Mouse (Mus musculus): ENCODE results near the gene Tmem63a.
A peak's percentile ranks its signal among the peaks of the same experiment; 100 is the strongest.
"Not testable (repeated sequence)": the region's sequence is repeated elsewhere in the genome, so short reads cannot be mapped to it uniquely, and the experiment has no call there.

Gene Tmem63a

DNA sequence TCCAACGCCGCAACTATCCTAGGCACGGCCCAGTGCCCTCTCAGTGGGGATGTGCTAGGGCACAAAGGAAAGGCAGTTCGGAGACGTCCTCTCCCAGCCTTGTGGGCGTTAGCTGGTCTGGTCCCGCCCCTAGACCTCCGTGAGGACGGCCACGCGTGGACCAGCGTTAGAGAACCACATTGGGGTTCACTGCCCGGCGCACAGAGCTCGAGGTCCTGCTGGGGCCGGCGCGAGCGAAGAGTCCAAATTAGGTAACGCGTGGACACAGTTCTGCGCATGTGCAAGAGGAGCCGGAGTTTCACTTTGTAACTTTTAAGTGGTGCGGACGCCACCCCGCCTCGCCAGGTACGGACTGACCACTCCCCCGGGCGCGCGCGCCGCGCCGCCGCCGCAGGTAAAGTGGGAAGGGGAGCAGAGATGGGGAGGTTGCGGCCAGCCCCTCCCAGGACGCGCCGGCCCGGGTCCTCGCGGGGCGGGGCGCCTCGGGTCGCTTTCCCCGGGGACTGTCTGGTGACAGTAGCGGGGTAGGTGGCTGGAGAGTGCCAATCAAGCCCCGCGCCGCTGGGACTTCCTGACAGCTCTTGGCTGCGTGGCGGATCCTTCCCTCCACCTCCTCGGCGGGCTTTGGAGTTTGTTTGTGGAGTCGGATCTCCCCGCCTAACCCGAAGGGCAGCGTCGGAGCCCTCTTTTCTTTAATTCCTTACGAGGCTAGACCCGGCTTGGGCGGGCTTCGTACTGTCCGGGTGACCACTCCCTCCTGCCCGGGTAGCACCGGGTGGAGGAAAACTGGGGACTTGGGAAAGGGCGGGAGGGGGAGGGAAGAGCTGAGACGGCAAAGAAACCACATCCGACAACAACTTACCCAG lies at the start of gene Tmem63a:
TSS of gene Tmem63a (plus strand) at position 179 of the 866 bp plus-strand sequence.
- peak; percentile 85 for DNase-seq (ENCODE audit: low spot score)

GRCm38 (mm10) chr1:180892808-180893207 lies 49.3 kb upstream of the Tmem63a start, which contains the start of gene Lefty2:
Gene Lefty2 (plus strand): TSS chr1:180893108.
- DNase-seq (ENCODE audit: low spot score): no peak

DNA sequence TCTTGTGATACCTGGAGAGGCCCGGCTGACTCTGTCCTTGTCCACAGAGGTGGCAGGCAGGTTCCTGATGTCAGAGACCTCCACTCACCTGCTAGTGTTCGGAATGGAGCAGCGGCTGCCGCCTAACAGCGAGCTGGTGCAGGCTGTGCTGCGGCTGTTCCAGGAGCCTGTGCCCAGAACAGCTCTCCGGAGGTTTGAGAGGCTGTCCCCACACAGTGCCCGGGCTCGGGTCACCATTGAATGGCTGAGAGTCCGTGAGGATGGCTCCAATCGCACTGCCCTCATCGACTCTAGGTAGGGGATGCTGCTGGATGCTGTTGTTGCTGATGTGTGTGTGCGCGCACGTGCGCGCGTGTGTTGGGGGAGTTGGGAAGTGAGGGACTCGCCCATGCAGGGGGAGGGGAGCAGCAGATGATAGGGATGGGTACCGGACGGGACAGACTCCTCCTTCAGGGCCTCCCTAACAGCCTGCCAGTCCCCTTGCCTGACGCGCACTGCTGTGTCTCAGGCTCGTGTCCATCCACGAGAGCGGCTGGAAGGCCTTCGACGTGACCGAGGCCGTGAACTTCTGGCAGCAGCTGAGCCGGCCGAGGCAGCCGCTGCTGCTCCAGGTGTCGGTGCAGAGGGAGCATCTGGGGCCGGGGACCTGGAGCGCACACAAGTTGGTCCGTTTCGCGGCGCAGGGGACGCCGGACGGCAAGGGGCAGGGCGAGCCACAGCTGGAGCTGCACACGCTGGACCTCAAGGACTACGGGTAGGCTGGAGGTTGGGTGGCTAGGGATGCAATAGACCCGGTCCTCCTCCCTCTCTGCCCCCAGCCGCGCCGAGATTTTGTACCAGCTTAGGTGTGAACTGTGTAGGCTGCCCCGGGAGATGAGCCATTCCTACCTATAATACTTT lies 47.8 kb upstream of the Tmem63a start:
- not testable (repeated sequence) for DNase-seq (ENCODE audit: low spot score)

GRCm38 (mm10) chr1:180901107-180901506 lies 41.0 kb upstream of the Tmem63a start:
- peak; percentile 85 for DNase-seq (ENCODE audit: low spot score)

- no peak for DNase-seq (ENCODE audit: low spot score)
These were observed 39.2 kb upstream of the Tmem63a start for GRCm38 (mm10) chr1:180902915-180903314.

DNA sequence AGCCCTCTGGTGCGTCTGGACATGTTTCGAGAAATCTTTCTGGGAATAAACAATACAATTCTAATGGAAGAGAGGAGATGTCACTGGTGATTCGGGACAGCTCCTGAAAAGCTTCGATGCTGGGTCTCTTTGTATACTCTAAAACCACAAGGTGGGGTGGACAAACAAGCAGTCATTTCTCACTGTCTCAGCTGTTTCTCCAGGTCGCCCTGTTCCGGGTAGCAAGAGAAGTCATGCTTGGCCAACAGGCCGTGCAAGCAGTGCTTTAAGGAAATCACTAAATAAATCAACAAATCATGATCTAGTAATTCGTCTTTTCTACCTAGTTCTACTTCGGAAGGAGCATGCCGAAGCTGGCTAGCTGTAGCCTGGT lies 38.5 kb upstream of the Tmem63a start:
- DNase-seq (ENCODE audit: low spot score): no peak

- peak; percentile 99 for DNase-seq (ENCODE audit: low spot score)
These were observed 37.9 kb upstream of the Tmem63a start, which contains the start of gene Pycr2 for GRCm38 (mm10) chr1:180904039-180904814. Gene Pycr2 (plus strand): TSS chr1:180904293.

DNA sequence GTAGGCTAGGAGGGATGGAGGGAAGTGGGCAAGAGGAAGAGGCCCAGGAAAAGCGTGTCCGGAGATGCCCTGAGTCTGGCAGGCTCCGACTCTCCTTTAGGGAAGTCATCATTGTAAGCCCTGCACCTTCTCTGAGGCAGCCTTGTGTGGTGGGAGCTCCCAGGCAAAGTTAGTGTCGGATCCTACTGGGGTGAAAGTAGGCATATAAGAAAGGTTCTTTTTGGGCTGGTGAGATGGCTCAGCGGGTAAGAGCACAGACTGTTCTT lies 37.4 kb upstream of the Tmem63a start:
- no peak for DNase-seq (ENCODE audit: low spot score)

- DNase-seq (ENCODE audit: low spot score): no peak
These were observed 36.8 kb upstream of the Tmem63a start for GRCm38 (mm10) chr1:180905307-180905706.

DNA sequence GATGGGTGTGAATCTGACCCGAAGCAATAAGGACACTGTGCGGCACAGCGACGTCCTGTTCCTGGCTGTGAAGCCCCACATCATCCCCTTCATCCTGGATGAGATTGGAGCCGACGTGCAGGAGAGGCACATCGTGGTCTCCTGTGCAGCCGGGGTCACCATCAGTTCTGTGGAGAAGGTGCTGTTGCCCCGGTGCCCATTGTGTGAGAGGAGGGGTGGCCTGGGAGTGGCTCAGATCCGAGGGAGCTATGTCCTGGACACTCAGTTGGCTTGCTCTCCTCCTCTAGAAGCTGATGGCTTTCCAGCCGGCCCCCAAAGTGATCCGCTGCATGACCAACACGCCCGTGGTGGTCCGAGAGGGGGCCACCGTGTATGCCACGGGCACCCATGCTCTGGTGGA lies 36.3 kb upstream of the Tmem63a start:
- DNase-seq (ENCODE audit: low spot score): no peak

GRCm38 (mm10) chr1:180906461-180907147 lies 35.5 kb upstream of the Tmem63a start:
- DNase-seq (ENCODE audit: low spot score): no peak

DNA sequence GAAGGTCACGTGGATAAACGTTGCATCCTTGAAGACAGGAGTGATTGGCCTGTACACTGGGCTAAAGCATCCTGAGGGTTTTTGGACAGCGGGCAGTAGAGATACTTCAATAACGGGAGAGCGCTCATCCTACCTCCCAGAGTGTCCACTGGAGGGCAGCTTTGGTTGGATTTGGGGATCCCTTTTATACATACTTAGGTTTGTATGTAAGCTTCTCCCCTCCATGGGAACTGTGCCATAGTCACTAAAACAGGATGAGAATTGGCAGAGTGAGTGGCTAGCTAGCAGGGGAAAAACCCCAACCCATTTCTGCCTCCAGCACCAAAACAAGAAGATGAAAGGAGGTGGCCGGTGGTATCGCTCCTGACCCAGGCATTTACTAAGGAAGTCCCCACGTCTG lies 31.0 kb upstream of the Tmem63a start:
- DNase-seq (ENCODE audit: low spot score): no peak

- DNase-seq (ENCODE audit: low spot score): no peak
These were observed 30.4 kb upstream of the Tmem63a start for GRCm38 (mm10) chr1:180911653-180912287.

DNA sequence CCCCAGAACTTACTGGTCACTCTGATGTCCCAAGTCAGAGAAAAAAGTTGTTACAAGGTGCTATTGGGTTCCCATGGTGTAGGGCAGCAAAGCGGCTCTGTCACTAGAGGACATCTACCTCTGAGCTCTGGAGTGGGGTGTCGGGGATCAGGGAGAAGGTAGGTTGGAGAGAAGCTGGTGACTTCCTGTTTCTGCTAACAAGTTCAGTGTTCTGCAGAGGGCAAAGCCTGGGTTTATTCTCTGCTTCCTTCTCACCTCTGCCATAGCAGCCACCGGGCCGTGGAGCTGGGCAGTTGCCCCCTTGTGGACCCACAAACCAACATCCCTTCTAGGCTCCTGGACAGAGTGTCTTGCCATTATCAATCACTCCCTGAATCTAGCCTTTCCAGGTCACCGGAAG lies 29.4 kb upstream of the Tmem63a start:
- no peak for DNase-seq (ENCODE audit: low spot score)

- no peak for DNase-seq (ENCODE audit: low spot score)
These were observed 28.3 kb upstream of the Tmem63a start for GRCm38 (mm10) chr1:180913797-180914196.

DNA sequence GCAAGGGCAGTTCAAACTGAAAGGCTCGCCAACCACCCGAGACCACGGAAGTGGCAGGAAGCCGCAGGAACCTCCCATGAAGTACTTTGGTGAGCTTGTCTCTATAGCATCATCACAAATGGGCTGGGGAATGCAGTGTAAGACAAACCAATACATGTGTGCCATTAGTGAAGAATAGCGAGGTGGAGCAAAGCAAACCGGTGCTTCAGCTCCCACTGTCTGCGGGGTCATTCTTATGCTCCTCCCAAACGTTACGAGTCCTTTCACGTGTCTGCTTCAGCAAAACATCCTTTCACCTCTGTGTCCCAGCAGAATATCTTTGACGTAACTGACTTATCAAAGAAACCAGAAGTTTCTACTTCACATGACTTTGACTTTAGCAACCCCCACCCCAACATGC lies 25.7 kb upstream of the Tmem63a start:
- DNase-seq (ENCODE audit: low spot score): no peak

DNA sequence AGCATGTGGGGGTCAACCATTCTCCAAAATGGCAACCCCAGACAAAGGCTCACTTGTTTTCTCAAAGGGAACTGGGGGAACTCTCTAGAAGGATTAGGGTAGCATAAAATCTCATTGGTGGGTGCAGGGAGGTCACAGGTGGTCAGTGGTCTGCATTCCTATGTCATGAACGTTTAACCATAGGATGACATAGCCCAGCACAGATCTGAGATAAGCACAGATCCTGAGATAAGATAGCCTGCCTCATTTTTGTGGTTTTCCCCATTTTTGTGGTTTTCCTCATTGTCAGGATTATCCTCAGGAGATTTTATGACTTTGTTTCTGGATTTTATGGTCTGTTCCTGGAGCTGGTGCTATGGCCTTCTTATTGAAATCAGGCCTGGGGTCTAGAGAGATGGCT lies 25.1 kb upstream of the Tmem63a start:
- no peak for DNase-seq (ENCODE audit: low spot score)

- DNase-seq (ENCODE audit: low spot score): peak; percentile 54
These were observed 22.5 kb upstream of the Tmem63a start for GRCm38 (mm10) chr1:180919686-180920085.

DNA sequence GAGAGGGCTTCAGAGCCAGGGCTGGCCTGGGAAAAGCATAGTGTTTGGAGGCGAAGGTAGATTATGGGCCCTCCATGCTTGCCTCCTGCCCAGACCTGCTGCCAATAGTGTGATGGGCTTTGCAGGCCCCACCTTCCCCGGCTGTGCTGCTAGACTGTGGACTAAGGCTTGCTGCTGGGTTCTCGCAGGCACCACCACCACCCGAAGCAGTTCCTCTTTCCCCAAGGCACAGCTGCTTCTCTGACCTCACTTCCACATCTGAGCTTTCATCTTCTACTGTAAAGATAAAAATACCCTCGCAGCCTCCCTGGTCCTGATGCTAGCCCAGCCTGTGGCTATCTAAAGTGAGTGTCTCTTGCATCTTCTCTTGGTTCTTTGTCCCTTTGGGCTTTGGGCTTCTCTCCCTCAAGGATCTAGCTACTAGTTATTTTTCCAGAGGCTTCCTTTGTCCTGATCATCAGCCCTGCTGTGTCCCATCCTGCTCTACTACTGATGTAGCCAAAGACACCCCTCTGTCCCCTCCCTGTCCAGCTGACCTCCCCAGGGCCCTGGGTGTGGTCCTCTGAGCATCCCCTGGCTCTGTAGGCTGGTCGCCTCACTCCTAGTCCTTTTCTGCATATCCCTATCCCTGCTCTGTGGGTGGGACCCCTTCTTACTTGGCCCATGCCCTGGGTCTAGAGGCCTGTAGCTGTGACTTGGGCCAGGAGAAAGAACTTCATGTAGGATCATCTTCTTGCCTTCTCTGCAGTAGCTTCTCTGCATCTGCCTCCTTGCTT lies 19.7 kb upstream of the Tmem63a start:
- DNase-seq (ENCODE audit: low spot score): no peak

- no peak for DNase-seq (ENCODE audit: low spot score)
These were observed 17.4 kb upstream of the Tmem63a start for GRCm38 (mm10) chr1:180924737-180925136.

Measured in embryo, embryonic 10 days (tissue).